Mouse (Mus musculus): ENCODE measurements at regions not wholly inside any gene's neighbourhood (a gene's known extent, or its start where the extent isn't known, plus 50 kb on each side); places are given as distances from the start of the nearest gene placed in this dataset.

DNA sequence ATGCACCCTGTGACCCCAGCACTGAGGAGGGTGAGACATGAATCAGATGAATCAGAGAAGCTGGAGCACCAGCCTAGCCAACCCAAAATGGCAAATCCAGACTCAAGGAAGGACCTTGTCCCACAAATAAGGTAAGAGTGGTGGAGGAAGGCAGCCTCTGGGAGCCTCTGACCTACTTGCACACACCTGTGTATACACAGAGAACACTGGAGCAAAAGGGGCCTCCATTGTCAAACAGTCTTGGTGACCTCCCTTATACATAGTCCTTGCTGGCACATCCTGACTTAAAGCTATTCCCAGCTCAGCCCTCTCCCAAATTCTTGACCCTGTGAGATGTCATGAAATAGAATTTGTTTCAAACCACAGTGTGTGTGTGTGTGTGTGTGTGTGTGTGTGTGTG is 57.1 kb downstream of the Inhbb start:
- no peak for DNase-seq (ENCODE audit: extremely low spot score in 1 of 2, low spot score in 1 of 2)

- DNase-seq (ENCODE audit: extremely low spot score in 1 of 2, low spot score in 1 of 2): no peak
Observed at GRCm38 (mm10) chr1:119358096-119358495, 64.0 kb downstream of the Inhbb start.

GRCm38 (mm10) chr1:119356916-119357315 is 65.1 kb downstream of the Inhbb start:
- DNase-seq (ENCODE audit: extremely low spot score in 1 of 2, low spot score in 1 of 2): no peak

- no peak for DNase-seq (ENCODE audit: extremely low spot score in 1 of 2, low spot score in 1 of 2)
Observed at GRCm38 (mm10) chr1:119355456-119355855, 66.6 kb downstream of the Inhbb start.

DNA sequence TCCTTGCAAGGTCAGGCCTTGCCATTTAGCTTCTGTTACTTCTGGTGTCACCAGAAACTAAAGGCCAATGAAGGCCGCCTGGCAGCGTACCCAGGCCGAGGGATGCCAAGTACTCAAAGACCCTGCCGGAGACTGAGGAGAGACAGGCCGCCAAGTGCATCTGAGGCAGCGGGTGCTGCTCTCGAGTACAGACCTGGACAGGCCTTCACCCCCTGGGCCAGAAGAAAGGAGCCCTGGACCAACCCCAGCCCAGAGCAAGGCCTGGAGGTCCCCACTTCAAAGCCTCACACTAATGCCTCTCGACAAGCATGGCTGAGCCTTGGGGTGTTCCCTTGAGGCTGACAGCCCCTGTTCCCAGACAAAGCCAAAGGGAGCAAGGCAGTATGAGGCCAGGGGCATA is 70.5 kb downstream of the Inhbb start:
- DNase-seq (ENCODE audit: extremely low spot score in 1 of 2, low spot score in 1 of 2): no peak

- no peak for DNase-seq (ENCODE audit: extremely low spot score in 1 of 2, low spot score in 1 of 2)
Observed at GRCm38 (mm10) chr1:119350846-119351245, 71.2 kb downstream of the Inhbb start.

DNA sequence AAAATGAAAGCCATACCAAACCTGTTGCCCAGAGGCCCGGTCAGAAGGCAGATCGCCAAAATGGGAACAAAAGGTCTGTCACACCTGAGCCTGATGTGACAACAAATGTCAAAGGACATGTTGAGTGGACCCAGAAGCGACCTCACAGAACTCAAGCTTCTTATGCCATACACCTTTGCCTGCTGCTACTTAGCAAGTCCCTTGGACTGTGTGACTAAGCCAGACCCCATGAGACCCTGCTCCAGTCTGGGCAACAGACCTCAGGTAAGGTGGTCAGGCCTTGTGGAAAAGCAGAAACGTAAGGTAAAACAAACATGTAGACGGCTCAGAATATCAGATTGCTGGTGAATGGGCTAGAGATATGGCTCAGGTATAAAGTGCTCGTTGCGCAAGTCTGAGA is 71.8 kb downstream of the Inhbb start:
- DNase-seq (ENCODE audit: extremely low spot score in 1 of 2, low spot score in 1 of 2): no peak

DNA sequence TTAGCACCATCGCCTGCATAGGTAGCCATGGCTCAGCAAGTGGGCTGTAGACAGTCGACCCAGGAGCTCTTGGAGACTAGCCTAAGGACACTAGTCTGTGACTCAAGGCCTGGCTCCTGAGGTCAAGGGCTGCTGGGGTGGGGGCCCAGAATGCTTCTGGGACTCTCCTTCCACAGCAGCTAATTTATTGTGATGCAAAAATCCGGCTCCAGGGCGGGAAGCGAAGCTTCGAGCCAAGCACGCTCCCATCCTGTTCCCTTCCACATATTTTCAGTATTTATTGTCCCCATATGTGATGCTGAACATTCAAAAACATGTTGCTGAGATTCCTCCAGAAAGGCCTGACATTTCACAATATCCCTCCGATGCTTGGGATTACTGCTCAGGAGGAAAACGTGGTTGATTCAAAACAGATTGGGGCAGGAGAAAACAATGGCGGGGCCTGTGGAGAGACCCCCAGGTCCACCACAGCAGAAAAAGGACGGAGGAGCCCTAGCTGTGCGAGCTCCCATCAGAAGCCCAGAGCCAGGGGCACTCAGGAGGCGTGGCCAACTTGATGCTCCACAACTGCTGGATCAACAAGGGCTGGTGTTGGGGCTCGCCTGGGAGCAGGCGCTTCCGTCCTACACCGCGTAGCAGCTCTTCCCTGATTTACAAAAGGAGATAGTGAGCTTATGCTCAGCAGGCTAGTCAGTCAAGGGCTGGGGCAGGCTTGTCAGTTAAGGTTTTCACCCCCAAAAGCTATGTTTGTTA is 73.4 kb downstream of the Inhbb start:
- DNase-seq (ENCODE audit: extremely low spot score in 1 of 2, low spot score in 1 of 2): no peak

DNA sequence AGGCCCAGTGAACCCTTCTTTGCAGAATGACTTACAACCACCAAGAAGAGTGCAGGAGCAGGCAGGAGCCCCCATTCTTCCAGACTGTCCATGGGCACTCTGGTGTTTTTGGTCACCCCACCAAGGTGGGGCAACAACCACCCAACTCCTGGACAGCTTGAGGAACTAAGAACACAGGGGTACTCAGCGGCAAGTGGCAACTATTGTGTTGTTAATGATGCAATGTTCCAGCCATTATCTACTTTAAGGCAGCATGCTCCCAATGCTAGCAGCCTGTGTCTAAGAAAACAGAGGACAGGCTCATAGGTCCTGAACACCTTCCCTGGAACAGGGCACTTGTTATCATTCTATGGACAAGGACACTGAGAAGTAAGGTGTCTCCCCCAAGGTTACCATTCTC is 74.3 kb downstream of the Inhbb start:
- DNase-seq (ENCODE audit: extremely low spot score in 1 of 2, low spot score in 1 of 2): no peak

DNA sequence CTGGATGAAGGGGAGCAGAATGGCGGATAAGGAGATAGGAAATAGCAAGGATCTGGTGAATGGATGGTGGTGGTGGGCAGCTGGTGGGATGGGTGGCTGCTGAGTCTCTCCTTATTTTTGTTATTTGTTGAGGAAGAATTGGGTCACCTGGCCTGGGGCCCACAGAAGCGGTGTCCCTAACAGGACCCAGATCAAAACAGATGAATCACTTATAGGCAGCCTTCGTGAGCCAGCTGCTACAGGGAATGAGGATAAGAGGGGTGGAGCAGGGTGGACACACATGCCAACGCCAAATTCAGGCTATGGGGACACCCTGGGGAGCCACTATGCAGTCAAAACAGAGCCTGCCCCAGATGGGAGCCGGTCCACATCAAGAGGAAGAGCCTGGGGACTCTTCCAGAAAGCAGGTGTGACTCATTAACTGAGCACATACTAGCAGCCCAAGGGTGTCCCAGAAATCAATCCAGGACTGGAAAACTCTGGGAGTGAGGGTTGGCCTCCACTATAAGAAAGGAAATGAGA is 75.4 kb downstream of the Inhbb start:
- no peak for DNase-seq (ENCODE audit: extremely low spot score in 1 of 2, low spot score in 1 of 2)

DNA sequence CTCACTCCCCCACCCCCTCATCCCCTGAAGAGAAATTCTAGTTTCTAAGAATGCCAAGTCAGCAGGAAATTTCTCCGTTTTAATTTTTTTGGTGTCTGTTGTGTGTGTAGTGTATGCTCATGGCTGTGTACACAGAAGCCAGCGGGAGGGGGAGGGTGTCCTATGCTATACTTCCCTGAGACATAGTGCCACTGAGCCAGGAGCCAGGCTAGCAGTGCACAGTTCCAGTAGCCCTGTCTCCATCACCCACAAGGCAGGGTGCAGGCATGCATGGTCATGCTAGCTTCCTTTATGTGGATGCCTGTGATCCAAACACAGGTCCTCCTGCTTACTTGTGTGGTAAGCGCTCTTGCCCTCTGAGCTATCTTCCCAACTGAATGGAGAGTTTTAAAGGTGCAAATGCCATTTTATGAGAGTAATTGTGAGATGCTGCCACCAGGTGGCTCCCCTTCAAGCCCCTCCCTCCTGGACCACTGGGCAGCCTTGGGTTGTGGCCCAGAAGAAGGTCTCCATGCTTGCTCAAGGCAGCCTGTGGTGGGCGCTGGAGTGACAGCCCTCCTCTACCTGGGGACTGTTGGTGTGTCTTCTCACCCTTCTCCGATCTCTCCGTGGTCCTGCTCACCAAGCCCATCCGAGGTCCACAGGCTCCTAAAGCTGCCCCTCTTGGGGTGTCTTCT is 76.8 kb downstream of the Inhbb start:
- DNase-seq (ENCODE audit: extremely low spot score in 1 of 2, low spot score in 1 of 2): no peak

DNA sequence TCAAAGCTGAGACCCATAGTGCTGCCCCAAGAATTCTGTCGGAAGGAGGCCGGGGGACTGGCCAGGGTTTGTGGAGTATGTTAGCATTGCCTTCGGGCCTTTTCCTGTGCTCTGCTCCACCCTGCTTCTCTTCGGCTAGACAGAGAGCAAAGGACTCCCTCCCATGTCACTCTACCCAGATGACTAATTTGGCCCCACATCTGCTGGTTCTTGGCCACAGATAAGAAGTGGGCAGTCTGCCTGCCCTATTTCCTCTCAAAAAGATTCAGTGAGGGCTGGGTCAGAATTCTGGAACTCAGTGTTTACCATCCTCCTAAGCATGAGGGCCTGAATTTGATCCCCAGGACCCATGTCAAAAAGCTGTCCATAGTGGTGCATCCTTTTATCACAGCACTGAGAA is 78.0 kb downstream of the Inhbb start:
- no peak for DNase-seq (ENCODE audit: extremely low spot score in 1 of 2, low spot score in 1 of 2)

DNA sequence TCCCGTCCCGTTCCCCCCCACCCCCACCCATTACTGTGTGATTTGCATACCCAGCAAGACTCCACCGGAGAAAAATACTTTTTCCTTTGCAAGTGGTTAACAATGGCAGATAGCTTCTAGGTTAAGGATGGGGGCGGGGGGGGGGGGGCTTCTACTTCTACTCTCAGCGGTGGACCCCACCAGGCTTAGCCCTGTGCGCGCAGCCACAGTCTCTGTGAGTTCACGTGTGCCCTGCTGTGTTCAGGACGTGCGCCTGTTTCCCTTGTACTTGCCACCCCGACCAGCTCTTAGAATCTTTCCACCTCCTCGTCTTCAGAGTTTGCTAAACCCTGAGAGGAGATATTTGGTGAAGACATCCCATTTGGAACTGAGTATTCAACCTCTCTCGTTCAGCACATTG is 86.9 kb downstream of the Inhbb start:
- DNase-seq (ENCODE audit: extremely low spot score in 1 of 2, low spot score in 1 of 2): no peak

GRCm38 (mm10) chr1:119330751-119331326 is 91.2 kb downstream of the Inhbb start:
- no peak for DNase-seq (ENCODE audit: extremely low spot score in 1 of 2, low spot score in 1 of 2)

DNA sequence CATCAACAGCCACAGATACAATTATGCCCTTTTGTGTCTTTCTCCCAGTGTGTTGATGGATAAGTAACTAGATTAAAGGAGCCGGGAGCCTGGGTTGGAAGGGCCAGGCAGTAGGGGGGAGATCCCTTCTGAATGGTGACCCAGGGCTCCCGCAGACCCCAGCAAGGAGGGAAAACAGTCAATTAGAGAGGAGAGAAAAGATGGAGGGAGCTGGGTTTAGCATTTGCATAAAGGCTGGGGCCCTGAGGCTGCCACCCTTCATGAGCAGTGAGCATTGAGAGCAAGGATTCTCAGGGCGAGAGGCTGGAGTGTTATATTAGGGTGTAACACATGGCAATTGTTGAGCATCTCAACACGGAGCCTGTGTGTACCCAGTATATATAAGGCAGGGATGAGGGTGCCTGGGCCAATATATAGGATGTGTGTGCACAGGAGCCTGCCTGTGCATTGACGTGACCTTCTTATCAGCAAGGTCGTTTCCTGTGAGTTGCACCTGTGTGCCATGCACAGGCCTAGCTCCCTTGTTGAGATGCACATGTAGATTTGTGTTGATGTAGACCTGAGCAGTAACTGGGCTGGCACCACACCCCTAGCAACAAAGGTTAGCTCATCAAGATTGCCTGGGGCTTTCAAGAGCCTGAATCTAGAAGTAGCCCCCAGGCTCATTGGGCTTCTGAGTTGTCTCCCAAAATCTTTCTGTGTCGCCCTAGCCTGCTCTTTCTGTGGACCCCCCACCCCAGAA is 92.2 kb downstream of the Inhbb start:
- DNase-seq (ENCODE audit: extremely low spot score in 1 of 2, low spot score in 1 of 2): no peak

GRCm38 (mm10) chr1:119328921-119329692 is 92.9 kb downstream of the Inhbb start:
- no peak for DNase-seq (ENCODE audit: extremely low spot score in 1 of 2, low spot score in 1 of 2)

- no peak for DNase-seq (ENCODE audit: extremely low spot score in 1 of 2, low spot score in 1 of 2)
Observed at GRCm38 (mm10) chr1:119324551-119324950, 97.5 kb downstream of the Inhbb start.

DNA sequence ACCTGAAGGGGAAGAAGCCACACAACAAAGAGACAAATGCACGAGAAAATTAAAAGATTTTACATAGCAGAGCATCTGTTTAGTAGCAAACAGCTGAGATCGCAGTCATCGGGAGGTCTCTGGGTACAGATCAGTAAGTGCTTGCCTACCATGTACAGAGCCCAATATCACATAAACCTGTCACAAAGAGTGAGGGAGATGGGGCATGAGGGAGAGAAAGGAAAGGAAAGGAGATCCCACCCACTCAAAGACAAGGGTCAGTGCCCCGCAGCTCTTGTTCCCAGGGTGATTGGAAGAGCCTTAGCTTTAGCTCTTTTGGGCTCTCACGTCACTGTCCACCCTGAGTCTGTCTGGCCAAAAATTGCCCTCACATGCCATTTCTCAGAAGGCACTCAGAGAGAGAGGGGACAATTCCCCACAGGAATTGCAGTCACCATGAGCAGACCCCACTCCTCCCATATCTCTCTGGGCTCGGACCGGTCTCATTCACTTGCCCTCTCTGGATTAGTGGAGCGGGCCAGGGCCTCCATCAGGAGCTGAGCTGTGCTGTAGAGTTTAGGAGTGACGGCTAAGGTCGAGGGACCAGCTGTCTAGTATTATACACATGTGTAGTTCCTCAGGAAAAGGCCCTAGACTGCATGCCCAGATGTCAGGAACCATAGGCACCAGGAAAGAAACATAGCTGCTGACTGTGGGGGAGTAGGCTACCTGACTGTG is 99.6 kb downstream of the Inhbb start:
- no peak for DNase-seq (ENCODE audit: extremely low spot score in 1 of 2, low spot score in 1 of 2)

- no peak for DNase-seq (ENCODE audit: extremely low spot score in 1 of 2, low spot score in 1 of 2)
Observed at GRCm38 (mm10) chr1:119321799-119322198, 100.2 kb downstream of the Inhbb start.

DNA sequence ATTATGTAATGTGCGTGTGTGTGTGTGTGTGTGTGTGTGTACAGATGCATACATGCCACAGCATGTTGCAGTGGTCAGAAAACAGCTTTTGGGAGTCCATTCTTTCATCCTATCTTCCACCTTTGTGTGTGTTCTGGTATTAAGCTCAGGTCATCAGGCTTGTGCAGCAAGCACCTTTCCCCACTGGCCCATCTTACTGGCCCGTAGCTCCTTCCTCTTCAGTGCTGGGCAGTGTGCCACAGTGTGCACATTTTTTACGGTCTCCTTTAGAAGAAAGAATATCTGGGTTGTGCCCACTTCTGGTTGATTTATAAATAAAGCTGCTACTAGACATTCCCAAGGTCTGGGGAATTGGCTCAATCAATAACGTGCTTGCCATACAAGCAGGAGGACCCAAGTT is 105.0 kb downstream of the Inhbb start:
- DNase-seq (ENCODE audit: extremely low spot score in 1 of 2, low spot score in 1 of 2): no peak
